Mouse (Mus musculus) liver, postnatal 0 days (tissue): Measurements from ENCODE around the gene Akap2.

Source experiments
- CTCF ChIP-seq: sonication (generic); IDR thresholded peaks from 2 replicates; pipeline ENCODE4 v1.5.1; 2016; ENCODE audit warnings: antibody characterized with exemption, low read depth
- EP300 ChIP-seq: IDR thresholded peaks from 2 replicates; pipeline ENCODE4 v1.6.1; 2016; ENCODE audit warnings: antibody characterized with exemption, low read depth, mild to moderate bottlenecking

DNA sequence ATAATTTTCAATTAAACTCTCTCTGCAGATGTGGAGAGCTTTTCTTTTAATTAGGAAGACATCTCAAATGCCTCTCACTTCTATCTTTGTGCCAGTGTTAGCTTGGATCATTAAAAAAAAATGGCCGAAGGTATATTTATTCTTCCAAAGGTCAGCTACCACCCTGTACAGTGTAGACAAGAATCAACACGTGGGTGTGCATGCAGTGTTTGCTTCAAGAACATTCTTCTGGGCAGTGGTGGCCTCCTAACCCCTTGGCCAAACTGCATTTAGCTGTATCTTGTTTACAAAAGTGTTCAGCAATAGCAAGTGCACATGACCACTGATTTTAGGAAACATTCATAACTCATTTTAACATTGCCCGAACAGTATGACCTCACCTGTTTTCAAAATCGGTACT is 92.0 kb downstream of the Akap2 start:
- TF ChIP-seq CTCF (no peak), EP300 (no peak)
